Mouse (Mus musculus) ovary, postnatal 36 days (tissue): ENCODE measurements around the gene Tpte.
"Not testable (repeated sequence)": the region's sequence is repeated elsewhere in the genome, so short reads cannot be mapped to it uniquely, and the experiment has no call there.

ENCODE experiments used
- DNase-seq: peaks from one replicate; pipeline ENCODE4 v3.0.0; 2022; ENCODE audit warnings: low spot score, mixed read lengths

The Tpte gene

DNA sequence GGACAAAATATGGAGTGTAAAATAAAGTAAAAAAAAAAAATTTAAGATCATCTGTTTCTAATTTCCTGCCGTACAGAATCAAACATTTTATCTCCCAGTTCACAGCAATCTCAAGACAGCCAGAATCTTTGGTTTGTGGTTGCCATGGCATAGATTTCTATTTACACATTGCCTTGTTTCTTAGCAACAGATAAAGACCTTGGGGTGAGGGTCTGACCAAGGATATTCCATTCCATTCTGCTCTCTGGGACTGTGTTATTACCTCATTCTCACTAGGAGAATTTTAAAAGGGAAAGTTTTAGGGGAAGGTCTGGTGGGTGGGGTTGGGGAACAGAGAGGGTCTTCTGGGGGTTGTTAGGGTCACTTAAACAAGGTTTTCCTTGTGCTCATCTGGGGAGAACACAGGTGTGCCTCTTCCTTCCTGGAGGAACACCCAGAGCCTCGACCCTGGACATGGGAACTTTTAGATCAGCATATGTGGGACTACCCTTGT lies at the start of gene Tpte:
TSS of gene Tpte (plus strand) at position 443 of the 493 bp plus-strand sequence.
- DNase-seq: no peak

- no peak for DNase-seq
Measured at GRCm38 (mm10) chr8:22242986-22243385, 40.3 kb upstream of the Tpte start.

DNA sequence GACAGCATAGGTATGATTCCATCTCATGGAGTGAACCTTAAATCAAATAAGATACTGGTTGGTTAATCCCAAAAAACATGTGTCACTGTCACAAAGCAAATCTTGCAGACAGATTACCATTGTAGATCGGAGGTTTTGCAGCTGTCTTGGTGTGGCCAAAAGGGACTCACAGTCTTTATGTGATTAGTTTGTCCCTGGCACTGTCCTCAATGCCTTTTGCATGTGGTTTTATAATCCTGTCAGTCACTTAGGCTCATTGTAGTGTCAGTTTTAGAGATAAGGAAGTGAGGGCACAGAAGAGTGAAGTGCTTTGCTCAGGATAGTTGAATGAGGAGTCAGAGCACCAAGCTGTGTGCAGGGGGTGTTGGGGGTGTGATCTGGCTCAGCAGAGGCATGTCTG lies 37.6 kb upstream of the Tpte start:
- DNase-seq: no peak

DNA sequence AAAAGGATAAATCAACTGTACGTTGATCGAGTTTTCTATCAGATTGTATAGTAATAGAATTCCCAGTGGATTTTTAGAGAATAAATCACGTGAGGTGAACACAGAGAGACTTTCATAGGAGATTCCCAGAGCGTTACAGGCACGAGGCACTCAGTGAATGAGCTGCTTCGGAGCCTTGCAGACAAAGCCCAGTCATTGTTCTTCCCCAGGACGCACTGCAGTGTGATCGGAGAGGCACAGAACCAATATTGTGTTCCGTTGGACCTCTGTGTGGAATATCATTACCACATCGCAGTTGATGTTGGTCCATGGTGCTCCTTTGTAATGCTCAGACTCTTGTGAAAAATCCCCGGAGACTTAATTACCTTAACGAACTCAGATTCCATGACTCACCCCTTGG lies 35.3 kb upstream of the Tpte start:
- DNase-seq: no peak

GRCm38 (mm10) chr8:22249080-22249479 lies 34.2 kb upstream of the Tpte start:
- DNase-seq: no peak

DNA sequence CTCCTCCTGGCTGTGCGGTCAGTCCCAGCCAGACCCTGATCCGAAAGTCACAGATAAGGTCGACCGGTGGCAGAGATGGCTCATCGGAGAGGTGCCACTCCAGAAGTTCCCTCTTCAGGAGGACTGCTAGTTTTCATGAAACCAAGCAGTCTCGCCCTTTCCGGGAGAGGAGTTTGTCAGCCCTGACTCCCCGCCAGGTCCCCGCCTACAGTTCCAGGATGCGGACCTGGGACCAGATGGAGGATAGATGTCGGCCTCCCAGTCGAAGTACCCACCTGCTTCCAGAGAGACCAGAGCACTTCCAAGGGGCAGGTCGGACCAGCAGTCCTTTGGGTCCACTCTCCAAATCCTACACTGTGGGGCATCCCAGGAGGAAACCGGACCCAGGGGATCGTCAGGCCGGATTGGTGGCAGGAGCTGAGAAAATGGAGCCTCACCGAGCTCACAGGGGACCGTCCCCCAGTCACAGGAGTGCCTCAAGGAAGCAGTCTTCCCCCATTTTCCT lies 24.2 kb upstream of the Tpte start:
- no peak for DNase-seq

DNA sequence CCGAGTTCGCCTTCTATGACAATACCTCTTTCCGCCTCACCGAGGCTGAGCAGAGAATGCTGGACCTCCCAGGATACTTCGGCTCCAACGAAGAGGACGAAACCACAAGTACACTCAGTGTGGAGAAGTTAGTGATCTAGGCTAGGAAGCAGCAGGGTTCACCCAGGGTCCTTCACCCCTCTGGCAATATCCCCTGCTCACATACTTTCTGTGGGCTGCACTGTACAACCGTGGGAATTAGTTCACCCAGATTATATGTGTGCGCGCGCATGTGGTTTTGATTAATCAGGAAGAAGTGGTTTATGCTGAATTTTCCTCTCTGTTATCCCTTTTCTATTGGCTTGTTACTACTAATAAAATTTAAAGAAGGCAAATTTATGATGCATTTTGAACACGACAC lies 23.7 kb upstream of the Tpte start:
- DNase-seq: no peak

- no peak for DNase-seq
Measured at GRCm38 (mm10) chr8:22260091-22260722, 23.0 kb upstream of the Tpte start.

DNA sequence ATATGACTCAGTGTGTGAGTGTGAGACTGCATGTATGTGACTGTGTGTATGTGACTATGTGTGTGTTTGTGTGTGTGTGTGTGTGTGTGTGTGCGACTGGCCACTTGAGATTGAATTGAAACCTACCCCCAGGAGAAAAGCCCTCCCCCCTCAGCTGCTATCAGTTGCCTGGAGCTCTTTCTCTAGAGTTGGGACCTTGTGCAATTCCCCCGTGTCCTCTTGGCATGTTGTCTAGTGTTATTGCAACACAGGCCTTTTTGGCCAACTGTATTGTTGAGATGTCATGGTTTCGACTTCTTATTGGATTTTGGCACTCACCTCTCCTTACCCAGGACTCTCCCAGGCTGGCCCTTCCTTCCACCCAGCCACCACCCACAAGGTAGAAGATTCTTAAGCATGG lies 21.0 kb upstream of the Tpte start:
- DNase-seq: no peak

DNA sequence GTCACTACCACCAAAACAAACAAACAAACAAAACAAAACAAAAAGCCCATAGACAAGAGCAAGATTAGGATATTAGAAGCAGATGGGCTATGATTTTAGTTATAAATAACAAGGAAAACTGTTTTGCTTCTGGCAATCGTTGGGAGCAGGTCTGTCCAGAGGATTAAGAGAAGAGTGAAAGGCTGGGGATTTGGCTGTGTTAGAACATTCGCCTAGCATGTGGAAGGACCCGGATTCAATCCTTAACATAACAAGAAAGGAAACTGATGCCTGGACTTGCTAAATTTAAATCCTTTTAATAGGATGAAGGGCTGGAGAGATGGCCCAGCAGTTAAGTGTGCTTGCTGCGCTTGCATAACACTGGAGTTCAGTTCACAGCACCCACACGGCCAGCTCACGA lies 18.9 kb upstream of the Tpte start:
- no peak for DNase-seq

GRCm38 (mm10) chr8:22264787-22265186 lies 18.5 kb upstream of the Tpte start:
- DNase-seq: no peak

GRCm38 (mm10) chr8:22265194-22265593 lies 18.0 kb upstream of the Tpte start:
- DNase-seq: no peak

DNA sequence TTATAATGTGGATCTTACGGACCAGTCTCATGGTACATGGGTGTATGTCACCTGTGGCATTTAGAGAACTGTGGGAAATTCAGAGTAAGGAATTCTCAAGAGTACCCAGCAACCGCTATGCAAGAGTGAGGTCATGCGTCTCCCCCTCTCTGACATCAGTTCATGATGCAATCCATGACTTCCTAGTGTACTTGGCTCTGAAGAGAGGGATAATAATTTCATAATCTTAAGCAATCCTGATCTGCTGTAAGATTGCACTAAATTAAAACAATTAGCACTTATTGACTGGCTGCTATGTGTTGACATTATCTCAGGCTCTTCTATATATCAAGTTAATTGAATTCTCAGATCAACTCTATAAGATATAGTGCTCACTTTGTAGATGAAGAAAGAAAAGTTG lies 16.4 kb upstream of the Tpte start:
- no peak for DNase-seq

DNA sequence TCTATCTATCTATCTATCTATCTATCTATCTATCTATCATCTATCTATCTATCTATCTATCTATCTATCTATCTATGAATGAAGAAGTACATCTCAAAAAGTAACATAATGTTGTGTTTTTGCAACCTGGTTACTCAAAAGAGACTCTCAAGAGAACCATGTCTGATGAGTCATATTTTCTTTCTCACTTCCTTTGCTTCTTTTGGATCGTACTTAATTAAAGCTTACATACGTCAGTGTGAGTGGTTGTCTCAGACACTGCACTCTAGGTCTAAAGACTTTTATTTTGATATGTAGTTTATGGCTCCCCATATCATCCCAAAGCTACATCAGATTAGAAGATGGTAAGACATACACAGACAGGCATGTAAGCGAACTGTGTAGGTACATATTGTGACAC lies 10.1 kb upstream of the Tpte start:
- DNase-seq: no peak

DNA sequence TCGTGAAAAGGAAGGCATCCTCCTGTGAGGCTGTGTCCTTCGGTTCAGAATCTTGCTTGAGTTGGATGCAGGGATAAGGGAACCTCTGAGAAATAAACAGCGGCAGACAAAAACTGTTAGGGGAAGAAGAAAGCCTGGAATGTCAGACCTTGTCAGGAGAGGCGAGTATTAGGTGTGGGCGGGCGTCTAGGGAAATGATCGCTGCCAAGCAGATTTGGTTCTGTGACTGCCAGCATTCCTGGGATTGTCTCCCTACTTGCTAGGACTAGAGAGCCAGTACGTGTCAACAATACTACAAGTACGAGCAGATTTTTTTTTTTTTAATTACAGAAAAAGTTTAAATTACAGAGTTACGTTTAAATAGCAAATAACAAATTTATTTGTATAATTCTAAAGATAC lies 8.6 kb upstream of the Tpte start:
- DNase-seq: no peak

DNA sequence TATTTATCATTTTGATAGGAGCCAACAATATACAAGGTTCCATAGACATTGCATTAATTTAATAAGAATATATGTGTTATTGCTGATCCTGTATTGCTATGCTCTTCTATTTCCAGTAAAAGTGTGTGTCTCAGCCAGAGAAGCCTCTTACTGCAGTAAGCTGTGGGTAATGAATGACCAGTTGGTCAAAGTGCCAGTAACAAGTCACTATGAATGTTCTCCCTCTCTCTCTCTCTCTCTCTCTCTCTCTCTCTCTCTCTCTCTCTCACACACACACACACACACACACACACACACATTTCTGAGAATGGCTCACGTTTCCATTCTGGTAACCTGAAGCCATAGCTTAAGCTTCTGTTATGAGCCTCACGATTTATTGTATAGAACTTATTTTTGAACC lies 19.1 kb downstream of the Tpte start:
- DNase-seq: no peak

DNA sequence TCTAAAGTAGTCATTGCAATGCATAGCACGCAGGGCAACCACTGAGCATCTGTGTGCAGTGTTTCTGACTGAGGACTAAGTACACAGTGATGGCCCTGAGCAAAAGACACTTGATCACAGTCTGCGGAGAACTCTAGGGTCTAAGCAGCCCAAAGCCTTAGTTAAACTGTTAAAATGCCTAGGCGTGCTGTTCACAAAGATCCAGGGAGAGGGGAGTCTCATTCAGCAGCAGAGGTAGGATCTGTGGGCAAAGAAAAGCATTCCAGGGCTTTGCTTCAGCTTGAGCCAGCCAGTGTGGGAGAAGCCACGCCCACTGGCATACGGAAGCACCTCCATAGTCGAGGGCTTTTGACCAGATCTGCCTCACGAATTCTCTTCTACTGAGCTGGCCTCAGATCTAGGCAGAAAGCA lies 19.7 kb downstream of the Tpte start:
- DNase-seq: peak; percentile 23

DNA sequence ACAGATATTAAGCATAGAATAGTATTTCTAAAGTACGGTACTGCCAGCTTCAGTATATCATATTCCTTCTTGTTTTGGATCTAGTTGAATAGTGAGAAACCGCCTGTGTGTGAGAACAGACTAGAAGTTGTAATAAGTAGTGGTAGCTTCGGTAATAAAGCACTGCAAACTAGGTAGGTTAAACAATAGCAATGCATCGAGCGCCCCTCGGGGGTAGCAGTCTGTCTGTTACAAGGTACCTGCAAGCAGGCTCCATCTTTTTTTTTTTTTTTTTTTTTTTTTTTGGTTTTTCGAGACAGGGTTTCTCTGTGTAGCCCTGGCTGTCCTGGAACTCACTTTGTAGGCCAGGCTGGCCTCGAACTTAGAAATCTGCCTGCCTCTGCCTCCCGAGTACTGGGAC lies 20.8 kb downstream of the Tpte start:
- DNase-seq: not testable (repeated sequence)

GRCm38 (mm10) chr8:22306999-22307398 lies 23.8 kb downstream of the Tpte start:
- no peak for DNase-seq

DNA sequence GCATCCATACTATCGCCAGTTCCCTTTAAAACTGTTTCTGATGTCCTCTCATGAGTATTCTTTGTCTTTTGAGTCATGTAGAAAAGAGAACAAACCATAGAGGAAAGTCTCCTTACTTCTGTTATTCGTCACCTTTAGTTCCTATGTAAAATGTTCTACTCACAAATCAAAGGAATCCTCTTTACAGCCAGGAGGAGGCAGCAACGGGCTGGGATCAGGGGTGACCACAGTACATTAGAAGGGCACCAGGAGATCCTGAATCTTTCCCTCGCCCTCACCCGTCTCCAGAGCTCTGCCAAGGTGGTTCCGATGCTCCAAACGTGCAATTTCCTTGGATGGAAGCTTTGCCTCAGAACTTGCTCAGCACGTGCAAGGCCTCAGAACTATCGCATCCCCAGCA lies 28.2 kb downstream of the Tpte start:
- no peak for DNase-seq

GRCm38 (mm10) chr8:22335426-22335825 lies 52.2 kb downstream of the Tpte start:
- no peak for DNase-seq

DNA sequence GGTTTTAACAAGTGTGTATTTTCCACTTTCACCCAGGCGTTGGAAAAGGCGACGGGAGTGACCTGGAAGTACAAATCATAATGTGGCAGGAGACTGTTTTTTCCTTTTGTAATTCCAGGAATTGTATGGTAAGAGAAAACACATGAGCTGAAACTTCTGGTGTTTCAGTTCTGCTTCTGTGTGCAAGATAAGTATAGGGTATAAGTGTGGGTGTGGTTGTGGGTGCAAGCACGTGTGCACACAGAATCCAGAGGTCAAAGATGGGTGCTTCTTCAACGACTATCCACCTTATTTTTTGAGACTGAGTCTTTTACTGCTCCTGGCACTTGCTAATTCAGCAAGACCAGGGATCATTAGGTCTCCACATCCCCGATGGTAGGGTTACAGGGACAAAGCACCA lies 76.1 kb downstream of the Tpte start:
- DNase-seq: no peak

GRCm38 (mm10) chr8:22359882-22360281 lies 76.6 kb downstream of the Tpte start:
- no peak for DNase-seq

GRCm38 (mm10) chr8:22376311-22376710 lies 93.1 kb downstream of the Tpte start:
- no peak for DNase-seq
